Mouse (Mus musculus) midbrain, postnatal 0 days (tissue): ENCODE data around the gene Cdkl2. TPM values are rescaled to one million over a fixed set of nuclear protein-coding genes. Genes with fewer than 3 reads are reported as not detected.

Source experiments
- ATAC-seq: fragments of 200-750 bp; cut with Nextera tagmentation; 2 replicates; pipeline ENCODE4 v1.8.0; 2017; ENCODE audit warnings: moderate number of reproducible peaks, mild to moderate bottlenecking, moderate TSS enrichment, moderate library complexity; ENCODE audit not compliant: low FRiP score
- DNase-seq: peaks from one replicate; pipeline ENCODE4 v3.0.0-alpha.2; 2015; ENCODE audit warnings: low spot score
- H3K27ac ChIP-seq: fragments of 300-500 bp; sonication (generic); 2 replicates; pipeline ENCODE4 v1.5.1; 2014; ENCODE audit warnings: low read depth, mild to moderate bottlenecking, low read length, mixed read lengths
- H3K27me3 ChIP-seq: fragments of 300-500 bp; sonication (generic); 2 replicates; pipeline ENCODE4 v1.6.1; 2014; ENCODE audit warnings: low read length, control low read depth, mixed read lengths; ENCODE audit not compliant: insufficient read depth
- H3K36me3 ChIP-seq: fragments of 300-500 bp; sonication (generic); 2 replicates; pipeline ENCODE4 v1.6.1; 2014; ENCODE audit warnings: low read length, control low read depth, mixed read lengths; ENCODE audit not compliant: insufficient read depth
- H3K4me1 ChIP-seq: fragments of 300-500 bp; sonication (generic); 2 replicates; pipeline ENCODE4 v1.6.1; 2014; ENCODE audit warnings: mild to moderate bottlenecking, control low read depth, antibody characterized with exemption, low read length, mixed read lengths; ENCODE audit not compliant: insufficient read depth
- H3K4me2 ChIP-seq: fragments of 300-500 bp; sonication (generic); 2 replicates; pipeline ENCODE4 v1.6.1; 2014; ENCODE audit warnings: low read depth, mild to moderate bottlenecking, low read length, mixed read lengths; ENCODE audit not compliant: poor library complexity, severe bottlenecking
- H3K4me3 ChIP-seq: fragments of 300-500 bp; sonication (generic); 2 replicates; pipeline ENCODE4 v1.5.1; 2014; ENCODE audit warnings: low read depth, mild to moderate bottlenecking, low read length, moderate library complexity
- H3K9ac ChIP-seq: fragments of 300-500 bp; sonication (generic); replicated peaks from 2 replicates; pipeline ENCODE4 v1.6.1; 2014; ENCODE audit warnings: mild to moderate bottlenecking, low read length, moderate library complexity, mixed read lengths; ENCODE audit not compliant: poor library complexity, severe bottlenecking
- H3K9me3 ChIP-seq: fragments of 300-500 bp; sonication (generic); 2 replicates; pipeline ENCODE4 v1.6.1; 2016; ENCODE audit warnings: low read length, control low read depth
- CTCF ChIP-seq: IDR thresholded peaks from 2 replicates; pipeline ENCODE4 v1.5.1; 2016; ENCODE audit warnings: antibody characterized with exemption, mild to moderate bottlenecking
- WGBS: fragments of 180-500 bp; shearing (Covaris S2); extraction: QIAGEN DNeasy Blood & Tissue Kit; methylation state at CpG from one replicate; pipeline ENCODE4 v1.1.7; 2014; 5-methylcytosine and 5-hydroxymethylcytosine counted together
- polyA plus RNA-seq: library from polyadenylated mRNA; unstranded; fragments of >200 nt; fragmentation: Nextera tagmentation; extraction: Ambion mirVana; gene quantifications from 2 replicates; pipeline ENCODE4 v1.2.1, GENCODE M21; 2015
- total RNA-seq: library from RNA; depleted of rRNA; stranded (reverse); fragments of >200 nt; gene quantifications from 2 replicates; pipeline ENCODE4 v1.2.3, GENCODE M21; 2014; rRNA removed

Cdkl2 gene
- 20.3 and 26.1 TPM in 2 replicates for total RNA-seq
- polyA plus RNA-seq, result 32.4 and 33.8 TPM in 2 replicates

DNA sequence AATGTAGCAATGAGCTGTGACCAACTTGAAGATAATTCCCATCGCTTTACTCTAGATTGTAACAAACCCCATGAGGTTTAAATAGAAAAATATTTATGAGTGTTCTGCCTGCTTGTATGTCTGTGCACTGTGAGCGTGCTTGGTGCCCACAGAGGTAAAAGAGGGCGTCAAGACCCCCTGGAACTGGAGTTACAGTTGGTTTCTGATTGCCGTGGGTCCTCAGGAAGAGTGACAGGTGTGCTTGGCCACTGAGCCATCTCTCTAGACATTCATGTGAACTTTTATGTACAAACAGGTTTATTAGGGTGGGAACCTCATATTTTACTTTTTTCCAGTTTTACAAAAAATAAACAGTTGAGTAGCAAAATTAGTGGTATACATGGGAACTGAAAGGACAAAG, at the start of gene Cdkl2:
Gene Cdkl2, minus strand, starts transcription at position 101 of the 400 bp plus-strand sequence.
- ATAC-seq, result no peak
- H3K9ac ChIP-seq, result peak within 1 kb of the TSS; percentile 75
- WGBS, result 79% methylated on average over 4 of the region's 4 CpGs

DNA sequence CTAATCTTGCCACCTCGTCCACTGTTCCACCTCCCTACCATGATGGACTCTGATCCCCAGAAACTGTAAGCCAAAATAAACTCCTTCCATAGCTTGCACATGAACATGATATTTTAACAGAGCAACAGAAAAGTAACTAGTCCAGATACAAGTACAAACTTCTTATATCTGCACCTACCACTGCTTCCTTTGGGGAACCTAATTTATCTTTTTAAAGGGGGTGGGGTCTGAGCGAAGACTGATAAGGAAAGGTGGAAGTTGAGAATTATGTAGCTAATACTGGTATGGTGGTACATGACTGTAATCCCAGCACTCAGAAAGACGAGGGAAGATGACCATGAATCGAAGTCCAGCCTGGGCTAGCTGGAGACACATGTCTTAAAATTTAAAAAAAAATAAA, 43.8 kb upstream of the Cdkl2 start:
- ATAC-seq (no peak), DNase-seq (no peak)
- Histone ChIP-seq H3K27me3 (no peaks in the 10 kb centered on the region), H3K9ac (no peak overlapping the region), H3K36me3 (no peaks in the 10 kb centered on the region), H3K4me1 (no peaks in the 10 kb centered on the region), H3K27ac (no peak overlapping the region), H3K9me3 (no peaks in the 10 kb centered on the region), H3K4me2 (no peak overlapping the region), H3K4me3 (no peak overlapping the region)
- WGBS, result 91% methylated on average over 4 of the region's 4 CpGs
- no peak for TF ChIP-seq CTCF

More for the DNA sequence above, at the start of gene Cdkl2:
- H3K27me3 ChIP-seq, result no peaks in the 10 kb centered on the region
- 0 out of 2 replicates have a peak, but pooled peaks cover 2% of the 10 kb centered on the region for H3K4me1 ChIP-seq
- peak within 1 kb of the TSS; percentile 65 for H3K4me3 ChIP-seq
- peak within 1 kb of the TSS; percentile 75 for H3K27ac ChIP-seq
- TF ChIP-seq CTCF, result no peak
- DNase-seq, result no peak
- H3K36me3 ChIP-seq, result no peaks in the 10 kb centered on the region
- H3K4me2 ChIP-seq, result peak within 1 kb of the TSS; percentile 83
- no peaks in the 10 kb centered on the region for H3K9me3 ChIP-seq

GRCm38 (mm10) chr5:92085821-92086550, 42.3 kb upstream of the Cdkl2 start:
- Histone ChIP-seq H3K9me3 (no peaks in the 10 kb centered on the region), H3K27ac (no peak overlapping the region), H3K4me1 (peaks cover 9% of the 10 kb centered on the region), H3K9ac (no peak overlapping the region), H3K27me3 (no peaks in the 10 kb centered on the region), H3K36me3 (no peaks in the 10 kb centered on the region), H3K4me2 (no peak overlapping the region), H3K4me3 (no peak overlapping the region)
- no peak for TF ChIP-seq CTCF
- ATAC-seq (no peak), DNase-seq (no peak)
- 81% methylated on average over 7 of the region's 7 CpGs for WGBS

DNA sequence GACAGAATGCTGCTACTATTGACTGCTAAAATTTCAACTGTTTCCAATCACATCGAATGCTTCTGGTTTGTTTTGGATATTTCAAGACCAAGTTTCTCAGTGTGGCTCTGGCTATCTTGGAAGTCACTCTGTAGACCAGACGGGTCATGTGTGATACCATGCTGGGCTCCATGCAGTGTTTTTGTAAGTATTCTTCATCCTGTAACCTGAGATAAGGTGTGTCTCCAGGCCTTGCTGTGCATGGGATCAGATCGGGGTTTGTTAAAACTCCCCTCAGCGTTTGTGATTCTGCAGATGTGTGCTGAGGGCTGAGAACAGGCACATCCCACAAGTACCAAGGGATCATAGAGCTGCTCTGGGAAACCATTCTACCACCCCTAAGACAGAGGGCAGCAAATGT, 41.6 kb upstream of the Cdkl2 start:
- Histone ChIP-seq H3K9ac (no peak overlapping the region), H3K4me2 (no peak overlapping the region), H3K36me3 (no peaks in the 10 kb centered on the region), H3K4me3 (no peak overlapping the region), H3K9me3 (no peaks in the 10 kb centered on the region), H3K4me1 (peaks cover 9% of the 10 kb centered on the region), H3K27ac (no peak overlapping the region), H3K27me3 (no peaks in the 10 kb centered on the region)
- TF ChIP-seq CTCF, result no peak
- DNase-seq, result no peak
- 76% methylated on average over 4 of the region's 4 CpGs for WGBS
- ATAC-seq, result no peak

DNA sequence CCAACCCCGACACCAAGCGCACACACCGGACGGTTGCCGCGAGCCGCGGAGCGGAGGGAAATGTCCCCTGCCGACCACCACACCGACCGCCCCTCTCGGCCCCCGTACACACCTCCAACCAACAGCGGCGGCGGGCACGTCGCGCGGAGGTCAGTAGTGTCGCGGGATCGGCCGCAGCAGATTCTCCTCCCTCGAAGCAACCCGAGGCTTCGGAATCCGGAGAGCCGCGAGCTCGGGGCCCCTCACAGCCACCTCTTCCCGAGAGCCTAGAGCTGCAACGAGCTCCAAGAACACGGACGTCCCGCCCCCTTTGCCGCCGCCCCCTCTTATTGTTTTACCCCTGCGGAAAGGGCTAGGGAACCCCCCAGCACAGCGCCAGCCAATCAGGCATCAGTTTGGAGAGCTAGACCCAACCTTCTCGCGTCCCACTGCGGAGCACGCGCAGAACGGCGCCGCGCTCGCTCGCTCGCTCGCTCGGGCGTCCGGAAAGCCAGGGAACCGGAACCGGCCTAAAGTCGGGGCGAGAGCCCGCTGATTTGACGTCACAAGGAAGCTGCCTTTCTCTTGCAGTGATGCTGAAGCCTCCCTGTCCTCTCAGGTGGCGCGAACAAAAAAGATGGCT, 39.8 kb upstream of the Cdkl2 start, which contains the start of gene G3bp2:
Gene G3bp2, minus strand, starts transcription at position 303 of the 622 bp plus-strand sequence.
- H3K9ac ChIP-seq, result peak within 1 kb of the TSS; percentile 79
- H3K27ac ChIP-seq, result peak within 1 kb of the TSS; percentile 99
- peak; percentile 97 for ATAC-seq
- H3K4me1 ChIP-seq, result peaks cover 9% of the 10 kb centered on the region
- H3K4me2 ChIP-seq, result peak within 1 kb of the TSS; percentile 67
- H3K9me3 ChIP-seq, result no peaks in the 10 kb centered on the region
- H3K27me3 ChIP-seq, result no peaks in the 10 kb centered on the region
- WGBS, result under 1% methylated on average over 63 of the region's 65 CpGs
- peak; percentile 99 for DNase-seq
- peak within 1 kb of the TSS; percentile 66 for H3K4me3 ChIP-seq
- TF ChIP-seq CTCF, result no peak
- no peaks in the 10 kb centered on the region for H3K36me3 ChIP-seq
